Mouse (Mus musculus): ENCODE measurements around the gene Itpa.

DNA sequence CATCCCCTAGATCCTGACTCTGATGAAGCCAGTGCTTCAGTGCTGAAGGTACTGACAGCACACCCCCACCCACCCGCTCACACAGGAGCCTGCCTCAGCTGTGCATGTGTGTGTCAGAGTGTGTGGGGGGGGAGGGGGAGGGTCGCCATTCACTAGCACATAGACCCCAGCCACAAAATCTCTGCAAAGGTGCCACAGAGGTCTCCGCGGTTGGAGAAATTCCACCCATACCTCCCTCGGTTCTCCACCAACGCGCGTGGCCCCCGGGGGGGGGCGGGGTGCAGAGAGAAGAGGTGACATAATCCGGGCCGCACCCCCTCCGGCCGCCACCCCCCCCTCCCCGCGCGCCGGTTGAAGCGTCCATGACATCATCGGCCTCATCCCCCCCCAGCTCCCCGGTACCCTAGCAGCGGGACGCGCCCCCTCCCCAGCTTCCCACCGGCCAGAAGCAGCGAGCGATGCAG lies 25.2 kb upstream of the Itpa start:
- TF ChIP-seq CTCF (IDR thresholded peaks at IDR 0.05; ENCODE audit: extremely low read depth, insufficient read length, insufficient replicate concordance, low read depth, low read length) = no peak
- no peak for TF ChIP-seq POLR2A (IDR thresholded peaks at IDR 0.05; ENCODE audit: low read depth, low read length)
